ENCODE assay signal across 8 mouse cellular contexts in the genomic region with DNA sequence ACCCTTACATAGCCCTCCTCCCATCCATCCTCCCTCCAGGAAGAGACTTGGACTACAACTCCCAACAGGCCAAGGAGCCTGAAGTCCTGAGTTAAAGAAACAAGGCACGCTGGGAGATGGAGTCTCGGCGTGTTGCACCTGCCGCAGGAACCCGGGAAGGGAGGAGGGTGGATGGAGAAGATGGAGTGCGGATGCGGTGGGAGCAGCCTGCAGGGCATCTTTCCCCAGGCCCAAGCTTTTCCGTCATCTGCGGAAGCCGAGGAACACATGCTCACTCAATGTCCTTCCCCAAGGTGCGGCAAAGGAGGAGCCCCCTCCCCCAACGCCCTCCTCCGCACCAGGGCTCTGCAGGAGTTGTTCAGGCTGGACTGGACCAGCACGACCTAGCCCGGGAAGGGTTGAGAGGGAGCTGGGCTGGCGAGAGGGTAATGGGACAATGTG. TPM values are rescaled to one million over a fixed set of nuclear protein-coding genes. Genes with fewer than 3 reads are reported as not detected.
A peak's percentile ranks its signal among the peaks of the same experiment; 100 is the strongest.
DNase-seq lines count a peak whose midpoint lies in the region; ATAC-seq lines count a peak whose summit lies in the region.

No protein-coding gene starts in this region.

- no peaks in the 10 kb centered on the region for H3K36me3 ChIP-seq in liver, embryonic 13.5 days

- ATAC-seq in liver, embryonic 13.5 days (ENCODE audit: low read depth) = 0 out of 2 replicates have a peak, but pooled peaks have one; percentile 17

- peaks cover 11% of the 10 kb centered on the region for H3K4me1 ChIP-seq in liver, embryonic 13.5 days (replicated peaks)

- peak overlapping the region; percentile 32 for H3K4me3 ChIP-seq in liver, embryonic 13.5 days (replicated peaks)

- no peaks in the 10 kb centered on the region for H3K9me3 ChIP-seq in liver, embryonic 13.5 days (replicated peaks)

- peak; percentile 33 to 36 for DNase-seq in lung, adult 18-20 months
- no peak for DNase-seq in lung, postnatal 14 days
- DNase-seq in cerebellum, adult 8-10 months = peak; percentile 73
- peak; percentile 53 to 58 for DNase-seq in frontal cortex, postnatal 10 days (ENCODE audit: low spot score in 2 of 2)
- peak; percentile 69 for DNase-seq in kidney, postnatal 10 days
- no peak for DNase-seq in liver, embryonic 13.5 days
- peak; percentile 84 for DNase-seq in retina, postnatal 1 day
- no peak for DNase-seq in gastrocnemius, postnatal 10 days

- no peak overlapping the region for H3K27ac ChIP-seq in liver, embryonic 13.5 days

- peaks cover 83% of the 10 kb centered on the region for H3K27me3 ChIP-seq in liver, embryonic 13.5 days

- H3K9ac ChIP-seq in liver, embryonic 13.5 days = no peak overlapping the region

- 3% methylated on average over 16 of the region's 16 CpGs for WGBS in liver, embryonic 13.5 days (ENCODE audit: insufficient replicate concordance)

- peak overlapping the region; percentile 56 for H3K4me2 ChIP-seq in liver, embryonic 13.5 days

RNA-seq across cellular contexts. Expression of gene Ttbk1, which starts 3.9 kb away (rescaled TPM):
- 0.02 TPM in 2 replicates for polyA plus RNA-seq in liver, embryonic 13.5 days (2015; fragmentation: Nextera tagmentation; extraction: Ambion mirVana)
- total RNA-seq in gastrocnemius, postnatal 10 days (2021) = 1 to 10 TPM; 3.9 to 4.5 TPM

RNA-seq across cellular contexts. Expression of gene Dnph1, which starts 12.9 kb away (rescaled TPM):
- 34.6 and 35.1 TPM in 2 replicates for polyA plus RNA-seq in liver, embryonic 13.5 days (2015; fragmentation: Nextera tagmentation; extraction: Ambion mirVana)
- total RNA-seq in gastrocnemius, postnatal 10 days (2021) = 1 to 10 TPM; 4.9 to 5.2 TPM

RNA-seq across cellular contexts. Expression of gene Slc22a7, which starts 45.3 kb away (rescaled TPM):
- not detected in 2 replicates for polyA plus RNA-seq in liver, embryonic 13.5 days (2015; fragmentation: Nextera tagmentation; extraction: Ambion mirVana)
- under 1 TPM in 1 of 2 experiments, not detected in 1; 0.36 TPM for total RNA-seq in gastrocnemius, postnatal 10 days (2021)

RNA-seq across cellular contexts. Expression of gene Crip3, which starts 54.9 kb away (rescaled TPM):
- not detected in 2 replicates for polyA plus RNA-seq in liver, embryonic 13.5 days (2015; fragmentation: Nextera tagmentation; extraction: Ambion mirVana)
- 1 to 10 TPM; 1.9 to 2.0 TPM for total RNA-seq in gastrocnemius, postnatal 10 days (2021)

Comparison
In these comparisons a context has a peak if more than half of its experiments do, and no peak if none do; other contexts are left out.
1. DNase-seq: peak in lung, adult 18-20 months (2 of 2), cerebellum, adult 8-10 months (single experiment), frontal cortex, postnatal 10 days (2 of 2), kidney, postnatal 10 days (single experiment) and retina, postnatal 1 day (single experiment); none in lung, postnatal 14 days (single experiment), liver, embryonic 13.5 days (single experiment) and gastrocnemius, postnatal 10 days (single experiment).